Mouse (Mus musculus) megakaryocyte, embryonic 14.5 days (primary cell): ENCODE measurements around the gene Dhx9.

Source experiments
- FLI1 ChIP-seq: IDR thresholded peaks from 2 replicates; pipeline ENCODE4 v1.6.1; 2012; ENCODE audit warnings: low read length, inconsistent platforms, mixed read lengths
- GATA1 ChIP-seq: IDR thresholded peaks from 3 replicates; pipeline ENCODE4 v1.6.1; 2012; ENCODE audit warnings: mixed read lengths, low read length, inconsistent platforms, borderline replicate concordance

DNA sequence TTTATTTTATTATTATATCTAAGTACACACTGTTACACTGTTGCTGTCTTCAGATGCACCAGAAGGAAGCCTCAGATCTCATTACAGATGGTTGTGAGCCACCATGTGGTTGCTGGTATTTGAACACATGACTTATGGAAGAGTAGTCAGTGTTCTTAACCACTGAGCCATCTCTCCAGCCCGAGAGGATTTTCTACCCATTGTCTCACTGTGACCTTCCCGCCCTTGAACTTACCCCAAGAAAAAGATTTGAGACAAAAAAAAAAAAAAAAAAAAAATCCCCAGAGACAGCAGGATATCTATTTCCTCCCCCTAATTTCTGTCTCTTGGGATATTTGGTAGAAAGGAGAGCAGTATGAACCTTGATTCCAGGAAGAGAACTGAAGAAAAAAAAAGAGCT is 2.1 kb upstream of the Dhx9 start:
- TF ChIP-seq FLI1 (no peak), GATA1 (no peak)
